In genomic region chr5:123015915-123016314, GRCm38 (mm10) we compare ENCODE assay signal across 8 mouse cellular contexts. TPM values are rescaled to one million over a fixed set of nuclear protein-coding genes. Genes with fewer than 3 reads are reported as not detected.
DNase-seq lines count a peak whose midpoint lies in the region; ATAC-seq and TF ChIP-seq lines count a peak whose summit lies in the region.

No protein-coding gene starts in this region.

- H3K27me3 ChIP-seq in erythroblast, embryonic 14.5 days (ENCODE audit: control insufficient read depth), result peaks cover 4% of the 10 kb centered on the region; the same call in 1 of the 2 replicates
- H3K27me3 ChIP-seq in forebrain, embryonic 16.5 days (replicated peaks; ENCODE audit: control insufficient read depth, insufficient read depth, low read length), result no peaks in the 10 kb centered on the region
- no peaks in the 10 kb centered on the region for H3K27me3 ChIP-seq in lung, embryonic 14.5 days (ENCODE audit: insufficient read depth, low read length)
- H3K27me3 ChIP-seq in stomach, postnatal 0 days (ENCODE audit: control insufficient read depth, insufficient read depth, low read length), result no peaks in the 10 kb centered on the region

- no peaks in the 10 kb centered on the region for H3K36me3 ChIP-seq in erythroblast, embryonic 14.5 days (ENCODE audit: control insufficient read depth)
- H3K36me3 ChIP-seq in forebrain, embryonic 16.5 days (ENCODE audit: control insufficient read depth, insufficient read depth), result no peaks in the 10 kb centered on the region
- H3K36me3 ChIP-seq in lung, embryonic 14.5 days (ENCODE audit: insufficient read depth), result no peaks in the 10 kb centered on the region
- H3K36me3 ChIP-seq in stomach, postnatal 0 days (ENCODE audit: control insufficient read depth, insufficient read depth, low read length), result no peaks in the 10 kb centered on the region

- peak overlapping the region; percentile 83 for H3K4me2 ChIP-seq in forebrain, embryonic 16.5 days (ENCODE audit: low read length)
- H3K4me2 ChIP-seq in lung, embryonic 14.5 days, result peak overlapping the region; percentile 84
- H3K4me2 ChIP-seq in stomach, postnatal 0 days (replicated peaks; ENCODE audit: low read depth), result peak overlapping the region; percentile 72

- peaks cover 49% of the 10 kb centered on the region for H3K4me1 ChIP-seq in erythroblast, embryonic 14.5 days (ENCODE audit: control insufficient read depth)
- H3K4me1 ChIP-seq in forebrain, embryonic 16.5 days (replicated peaks; ENCODE audit: control insufficient read depth, insufficient read depth, low read length), result peaks cover 41% of the 10 kb centered on the region
- peaks cover 16% of the 10 kb centered on the region for H3K4me1 ChIP-seq in lung, embryonic 14.5 days (ENCODE audit: insufficient read depth)
- peaks cover 7% of the 10 kb centered on the region; the same call in 1 of the 2 replicates for H3K4me1 ChIP-seq in stomach, postnatal 0 days (replicated peaks; ENCODE audit: control insufficient read depth, insufficient read depth)

- peak; percentile 20 for DNase-seq in lung, embryonic 14.5 days
- DNase-seq in stomach, postnatal 0 days (ENCODE audit: low spot score), result peak; percentile 52
- no peak for DNase-seq in left cerebral cortex, adult 9 months (ENCODE audit: low spot score in 2 of 2)
- DNase-seq in right cerebral cortex, postnatal 4 days, result no peak

- 29% methylated on average over 8 of the region's 8 CpGs for WGBS in forebrain, embryonic 16.5 days
- WGBS in lung, embryonic 14.5 days, result 21% methylated on average over 8 of the region's 8 CpGs
- WGBS in stomach, postnatal 0 days, result 16% methylated on average over 8 of the region's 8 CpGs

- H3K4me3 ChIP-seq in erythroblast, embryonic 14.5 days (replicated peaks), result peak overlapping the region; percentile 66
- H3K4me3 ChIP-seq in forebrain, embryonic 16.5 days (replicated peaks; ENCODE audit: low read length), result peak overlapping the region; percentile 84
- peak overlapping the region; percentile 74 for H3K4me3 ChIP-seq in lung, embryonic 14.5 days (ENCODE audit: low read depth, low read length)
- peak overlapping the region; percentile 82 for H3K4me3 ChIP-seq in stomach, postnatal 0 days (ENCODE audit: low read depth, low read length)

- TF ChIP-seq CTCF in lung, embryonic 14.5 days (IDR thresholded peaks at IDR 0.05; ENCODE audit: low read depth), result no peak
- TF ChIP-seq CTCF in stomach, postnatal 0 days (IDR thresholded peaks at IDR 0.05; ENCODE audit: low read depth), result peak; percentile 12; the same call in 1 of the 2 replicates

- peak overlapping the region; percentile 85 for H3K9ac ChIP-seq in forebrain, embryonic 16.5 days (replicated peaks; ENCODE audit: low read depth, low read length)
- peak overlapping the region; percentile 72 for H3K9ac ChIP-seq in lung, embryonic 14.5 days
- peak overlapping the region; percentile 84 for H3K9ac ChIP-seq in stomach, postnatal 0 days (ENCODE audit: low read length)

- no peaks in the 10 kb centered on the region; the same call in 1 of the 2 replicates for H3K9me3 ChIP-seq in erythroblast, embryonic 14.5 days (ENCODE audit: control insufficient read depth, low read length)
- H3K9me3 ChIP-seq in forebrain, embryonic 16.5 days (ENCODE audit: control insufficient read depth, low read length), result no peaks in the 10 kb centered on the region
- H3K9me3 ChIP-seq in lung, embryonic 14.5 days (ENCODE audit: low read depth, low read length), result no peaks in the 10 kb centered on the region
- H3K9me3 ChIP-seq in stomach, postnatal 0 days (ENCODE audit: control insufficient read depth, low read length), result no peaks in the 10 kb centered on the region

- TF ChIP-seq EP300 in stomach, postnatal 0 days (optimal IDR thresholded peaks at IDR 0.05), result no peak

- H3K27ac ChIP-seq in forebrain, embryonic 16.5 days (ENCODE audit: low read length), result no peak overlapping the region
- 0 out of 2 replicates have a peak overlapping the region, but pooled peaks have one; percentile 94 for H3K27ac ChIP-seq in lung, embryonic 14.5 days (ENCODE audit: low read depth)
- H3K27ac ChIP-seq in stomach, postnatal 0 days (replicated peaks), result peak overlapping the region; percentile 98

- ATAC-seq in erythroblast, adult 5-6 weeks (replicated peaks; ENCODE audit: low FRiP score, poor library complexity, severe bottlenecking), result no peak
- peak; percentile 59 for ATAC-seq in CD4-positive, CD25-positive, alpha-beta regulatory T cell, adult 4 months
- no peak for ATAC-seq in forebrain, embryonic 16.5 days
- no peak for ATAC-seq in lung, embryonic 14.5 days (ENCODE audit: insufficient read depth)
- peak; percentile 3; the same call in 1 of the 2 replicates for ATAC-seq in stomach, postnatal 0 days (ENCODE audit: low FRiP score, low TSS enrichment)

RNA-seq across cellular contexts. Expression of gene Orai1, which starts 1.0 kb away (rescaled TPM):
- 0.88 and 1.4 TPM in 2 replicates for polyA plus RNA-seq in erythroblast, embryonic 14.5 days (2012)
- total RNA-seq in erythroblast, adult 5-6 weeks (2015; ENCODE audit: low replicate concordance), result 23.6 and 25.1 TPM in 2 replicates
- total RNA-seq in erythroblast, adult 5-6 weeks (2017; ENCODE audit: low replicate concordance), result 0.84 and 7.8 TPM in 2 replicates
- 1 to 10 TPM; 4.2 to 8.1 TPM for polyA plus RNA-seq in CD4-positive, CD25-positive, alpha-beta regulatory T cell, adult 4 months (2017; shearing (Covaris generic))
- polyA plus RNA-seq in forebrain, embryonic 16.5 days (2015; fragmentation: Nextera tagmentation; extraction: Ambion mirVana), result 13.0 and 13.8 TPM in 2 replicates
- 16.8 and 18.2 TPM in 2 replicates for polyA plus RNA-seq in lung, embryonic 14.5 days (2014; fragmentation: Nextera tagmentation; extraction: Ambion mirVana)
- polyA plus RNA-seq in stomach, postnatal 0 days (2015; fragmentation: Nextera tagmentation; extraction: Ambion mirVana), result 29.6 TPM in 2 replicates

RNA-seq across cellular contexts. Expression of gene Kdm2b, which starts 26.3 kb away (rescaled TPM):
- polyA plus RNA-seq in erythroblast, embryonic 14.5 days (2012), result 2.1 and 2.4 TPM in 2 replicates
- total RNA-seq in erythroblast, adult 5-6 weeks (2015; ENCODE audit: low replicate concordance), result 7.5 and 9.4 TPM in 2 replicates
- total RNA-seq in erythroblast, adult 5-6 weeks (2017; ENCODE audit: low replicate concordance), result 11.3 and 28.3 TPM in 2 replicates
- 10 to 100 TPM; 33.1 to 51.1 TPM for polyA plus RNA-seq in CD4-positive, CD25-positive, alpha-beta regulatory T cell, adult 4 months (2017; shearing (Covaris generic))
- polyA plus RNA-seq in forebrain, embryonic 16.5 days (2015; fragmentation: Nextera tagmentation; extraction: Ambion mirVana), result 157 and 166 TPM in 2 replicates
- 38.5 and 46.7 TPM in 2 replicates for polyA plus RNA-seq in lung, embryonic 14.5 days (2014; fragmentation: Nextera tagmentation; extraction: Ambion mirVana)
- polyA plus RNA-seq in stomach, postnatal 0 days (2015; fragmentation: Nextera tagmentation; extraction: Ambion mirVana), result 15.3 and 15.5 TPM in 2 replicates

RNA-seq across cellular contexts. Expression of gene Morn3, which starts 30.9 kb away (rescaled TPM):
- not detected in 2 replicates for polyA plus RNA-seq in erythroblast, embryonic 14.5 days (2012)
- total RNA-seq in erythroblast, adult 5-6 weeks (2015; ENCODE audit: low replicate concordance), result not detected in 2 replicates
- not detected in 2 replicates for total RNA-seq in erythroblast, adult 5-6 weeks (2017; ENCODE audit: low replicate concordance)
- polyA plus RNA-seq in CD4-positive, CD25-positive, alpha-beta regulatory T cell, adult 4 months (2017; shearing (Covaris generic)), result 1 to 10 TPM; 5.2 to 6.9 TPM
- polyA plus RNA-seq in forebrain, embryonic 16.5 days (2015; fragmentation: Nextera tagmentation; extraction: Ambion mirVana), result 1.7 TPM in 1 of 2 replicates, not detected in the other
- polyA plus RNA-seq in lung, embryonic 14.5 days (2014; fragmentation: Nextera tagmentation; extraction: Ambion mirVana), result 0.72 TPM in 1 of 2 replicates, not detected in the other
- polyA plus RNA-seq in stomach, postnatal 0 days (2015; fragmentation: Nextera tagmentation; extraction: Ambion mirVana), result 0.41 TPM in 1 of 2 replicates, not detected in the other

RNA-seq across cellular contexts. Expression of gene Tmem120b, which starts 52.3 kb away (rescaled TPM):
- polyA plus RNA-seq in erythroblast, embryonic 14.5 days (2012), result 9.4 and 10.1 TPM in 2 replicates
- 14.4 and 28.6 TPM in 2 replicates for total RNA-seq in erythroblast, adult 5-6 weeks (2015; ENCODE audit: low replicate concordance)
- total RNA-seq in erythroblast, adult 5-6 weeks (2017; ENCODE audit: low replicate concordance), result 25.6 and 61.1 TPM in 2 replicates
- polyA plus RNA-seq in CD4-positive, CD25-positive, alpha-beta regulatory T cell, adult 4 months (2017; shearing (Covaris generic)), result 1 to 10 TPM; 3.4 to 4.3 TPM
- 18.6 and 19.3 TPM in 2 replicates for polyA plus RNA-seq in forebrain, embryonic 16.5 days (2015; fragmentation: Nextera tagmentation; extraction: Ambion mirVana)
- 8.2 and 10.0 TPM in 2 replicates for polyA plus RNA-seq in lung, embryonic 14.5 days (2014; fragmentation: Nextera tagmentation; extraction: Ambion mirVana)
- polyA plus RNA-seq in stomach, postnatal 0 days (2015; fragmentation: Nextera tagmentation; extraction: Ambion mirVana), result 8.0 and 9.1 TPM in 2 replicates

Comparison
In these comparisons a context has a peak if more than half of its experiments do, and no peak if none do; other contexts are left out.
1. ATAC-seq: peak in CD4-positive, CD25-positive, alpha-beta regulatory T cell, adult 4 months (single experiment) and stomach, postnatal 0 days (single experiment); none in erythroblast, adult 5-6 weeks (single experiment), forebrain, embryonic 16.5 days (single experiment) and lung, embryonic 14.5 days (single experiment).
2. DNase-seq: peak in lung, embryonic 14.5 days (single experiment) and stomach, postnatal 0 days (single experiment); none in left cerebral cortex, adult 9 months (0 of 2) and right cerebral cortex, postnatal 4 days (single experiment).
3. Peak in every context shown above with its lines, with median percentiles within 50 percentile points of each other: H3K4me3 ChIP-seq, H3K4me2 ChIP-seq and H3K9ac ChIP-seq.